Mouse (Mus musculus) bone marrow macrophage, adult 2 months (primary cell): ENCODE data around the gene Gm20388. TPM values are rescaled to one million over a fixed set of nuclear protein-coding genes. Genes with fewer than 3 reads are reported as not detected.

ENCODE experiments used
- H3K27ac ChIP-seq: 2 replicates; pipeline ENCODE4 v1.5.1; 2012; ENCODE audit warnings: low read depth, low read length; ENCODE audit not compliant: insufficient read depth
- H3K4me1 ChIP-seq: 2 replicates; pipeline ENCODE4 v1.6.1; 2012; ENCODE audit warnings: low read length; ENCODE audit not compliant: control insufficient read depth, insufficient read depth
- H3K4me3 ChIP-seq: 2 replicates; pipeline ENCODE4 v1.5.1; 2012; ENCODE audit warnings: mild to moderate bottlenecking, low read length, moderate library complexity; ENCODE audit not compliant: insufficient read depth
- CTCF ChIP-seq: IDR thresholded peaks from 2 replicates; pipeline ENCODE4 v1.5.1; 2012; ENCODE audit warnings: low read depth, mild to moderate bottlenecking, low read length, moderate library complexity
- POLR2A ChIP-seq: IDR thresholded peaks from 2 replicates; pipeline ENCODE4 v1.6.1; 2012; ENCODE audit warnings: mild to moderate bottlenecking, low read depth, low read length, borderline replicate concordance
- polyA plus RNA-seq: library from polyadenylated mRNA; stranded (reverse); fragments of >200 nt; gene quantifications from 2 replicates; pipeline ENCODE4 v1.2.4, GENCODE M21; 2012; ENCODE audit not compliant: missing spikeins, insufficient read depth, insufficient read length

Gm20388 gene
- polyA plus RNA-seq, 1 experiment: 32.7 TPM

- H3K27ac ChIP-seq: no peak overlapping the region
- no peak overlapping the region for H3K4me3 ChIP-seq
- TF ChIP-seq CTCF: no peak
- TF ChIP-seq POLR2A: no peak
Observed at GRCm38 (mm10) chr8:121357451-121357850, 1446.8 kb downstream of the Gm20388 start.

GRCm38 (mm10) chr8:121358609-121359008 lies 1448.0 kb downstream of the Gm20388 start:
- Histone ChIP-seq H3K4me1 (no peaks in the 10 kb centered on the region), H3K4me3 (no peak overlapping the region), H3K27ac (no peak overlapping the region)
- TF ChIP-seq POLR2A: no peak
- TF ChIP-seq CTCF: no peak

More at GRCm38 (mm10) chr8:121357451-121357850, 1446.8 kb downstream of the Gm20388 start:
- H3K4me1 ChIP-seq: no peaks in the 10 kb centered on the region

GRCm38 (mm10) chr8:121359131-121359981 lies 1448.7 kb downstream of the Gm20388 start:
- Histone ChIP-seq H3K4me1 (no peaks in the 10 kb centered on the region), H3K4me3 (no peak overlapping the region)
- TF ChIP-seq CTCF (no peak), POLR2A (no peak)

GRCm38 (mm10) chr8:121360001-121360400 lies 1449.4 kb downstream of the Gm20388 start:
- Histone ChIP-seq H3K4me3 (no peak overlapping the region), H3K4me1 (no peaks in the 10 kb centered on the region), H3K27ac (no peak overlapping the region)
- TF ChIP-seq CTCF: no peak
- no peak for TF ChIP-seq POLR2A

More at GRCm38 (mm10) chr8:121359131-121359981, 1448.7 kb downstream of the Gm20388 start:
- no peak overlapping the region for H3K27ac ChIP-seq

GRCm38 (mm10) chr8:121361166-121361565 lies 1450.5 kb downstream of the Gm20388 start:
- TF ChIP-seq CTCF (no peak), POLR2A (no peak)
- Histone ChIP-seq H3K27ac (no peak overlapping the region), H3K4me3 (no peak overlapping the region), H3K4me1 (no peaks in the 10 kb centered on the region)

- Histone ChIP-seq H3K27ac (no peak overlapping the region), H3K4me3 (no peak overlapping the region)
- no peak for TF ChIP-seq CTCF
Observed at GRCm38 (mm10) chr8:121364646-121365045, 1454.0 kb downstream of the Gm20388 start.

GRCm38 (mm10) chr8:121365150-121365549 lies 1454.5 kb downstream of the Gm20388 start:
- Histone ChIP-seq H3K4me1 (no peaks in the 10 kb centered on the region), H3K4me3 (no peak overlapping the region), H3K27ac (no peak overlapping the region)
- no peak for TF ChIP-seq POLR2A
- TF ChIP-seq CTCF: no peak

More at GRCm38 (mm10) chr8:121364646-121365045, 1454.0 kb downstream of the Gm20388 start:
- H3K4me1 ChIP-seq: no peaks in the 10 kb centered on the region

GRCm38 (mm10) chr8:121366655-121367054 lies 1456.0 kb downstream of the Gm20388 start:
- no peak overlapping the region for H3K4me3 ChIP-seq
- no peak for TF ChIP-seq CTCF
- no peak overlapping the region for H3K27ac ChIP-seq
- H3K4me1 ChIP-seq: no peaks in the 10 kb centered on the region

- H3K4me3 ChIP-seq: no peak overlapping the region
- H3K27ac ChIP-seq: no peak overlapping the region
- no peak for TF ChIP-seq POLR2A
- TF ChIP-seq CTCF: no peak
- no peaks in the 10 kb centered on the region for H3K4me1 ChIP-seq
Observed at GRCm38 (mm10) chr8:121368799-121369198, 1458.2 kb downstream of the Gm20388 start.

- TF ChIP-seq CTCF (no peak), POLR2A (no peak)
- H3K4me3 ChIP-seq: no peak overlapping the region
- H3K4me1 ChIP-seq: no peaks in the 10 kb centered on the region
- H3K27ac ChIP-seq: no peak overlapping the region
Observed at GRCm38 (mm10) chr8:121369378-121369777, 1458.7 kb downstream of the Gm20388 start.
